Mouse (Mus musculus): ENCODE data around the gene Hoxd1. TPM values are rescaled to one million over a fixed set of nuclear protein-coding genes. Genes with fewer than 3 reads are reported as not detected.
A peak's percentile ranks its signal among the peaks of the same experiment; 100 is the strongest.

Gene Hoxd1
- polyA plus RNA-seq, 1 experiment from 2014 or later = not detected

DNA sequence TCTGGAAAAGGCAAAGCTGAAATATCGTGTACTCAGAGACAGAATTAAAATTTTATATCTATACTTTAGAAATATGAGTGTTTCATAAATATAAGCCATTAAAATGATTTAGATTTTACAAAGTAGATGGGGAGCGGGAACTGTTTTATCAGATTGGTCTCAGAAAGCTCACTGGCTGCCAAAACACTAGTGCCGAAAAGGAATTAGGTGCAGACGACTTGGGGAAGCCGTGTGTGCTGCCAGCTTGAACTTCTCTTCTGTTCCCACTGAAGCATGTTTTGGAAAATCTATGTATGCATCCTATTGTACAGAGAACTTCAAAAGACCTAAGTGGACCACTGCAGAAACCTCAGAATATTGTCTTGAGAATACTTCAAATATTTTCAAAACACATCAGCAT is 45.7 kb downstream of the Hoxd1 start:
- WGBS (ENCODE audit: insufficient replicate concordance) = 70% methylated on average over 5 of the region's 5 CpGs
- Histone ChIP-seq H3K27me3 (0 out of 2 replicates have a peak, but pooled peaks cover 5% of the 10 kb centered on the region), H3K4me1 (replicated peaks) (no peaks in the 10 kb centered on the region), H3K27ac (no peak overlapping the region), H3K4me3 (replicated peaks) (no peak overlapping the region), H3K36me3 (no peaks in the 10 kb centered on the region), H3K9ac (no peak overlapping the region), H3K4me2 (no peak overlapping the region), H3K9me3 (replicated peaks) (no peaks in the 10 kb centered on the region)
- no peak for DNase-seq
- no peak for ATAC-seq (ENCODE audit: low read depth)

MicroRNAs within 50 kb of the gene (microRNA counts, 519-probe panel; counts per million panel counts)
- microRNA mmu-miR-10b = 114 counts per million

Small RNA genes within 50 kb of the gene (microRNA-seq; reads per million reads assigned to microRNA genes)
- gene Mir10b = 1,741 reads per million, percentile 81 among the genes with 10 or more reads in this experiment

Other genes starting within 250 kb of the Hoxd1 start
- 21.5 and 28.8 TPM in 2 replicates for gene Lnpk, start 183.5 kb upstream of the Hoxd1 start, polyA plus RNA-seq (2015; fragmentation: Nextera tagmentation; extraction: Ambion mirVana)
- not detected in 2 replicates for gene Evx2, start 103.4 kb upstream of the Hoxd1 start, polyA plus RNA-seq (2015; fragmentation: Nextera tagmentation; extraction: Ambion mirVana)
- not detected in 2 replicates for gene Hoxd13, start 94.7 kb upstream of the Hoxd1 start, polyA plus RNA-seq (2015; fragmentation: Nextera tagmentation; extraction: Ambion mirVana)
- not detected in 2 replicates for gene Hoxd12, start 88.0 kb upstream of the Hoxd1 start, polyA plus RNA-seq (2015; fragmentation: Nextera tagmentation; extraction: Ambion mirVana)
- gene Hoxd11, start 83.4 kb upstream of the Hoxd1 start, polyA plus RNA-seq (2015; fragmentation: Nextera tagmentation; extraction: Ambion mirVana) = not detected in 2 replicates
- gene Hoxd10, start 71.1 kb upstream of the Hoxd1 start, polyA plus RNA-seq (2015; fragmentation: Nextera tagmentation; extraction: Ambion mirVana) = not detected in 2 replicates
- not detected in 2 replicates for gene Hoxd9, start 65.3 kb upstream of the Hoxd1 start, polyA plus RNA-seq (2015; fragmentation: Nextera tagmentation; extraction: Ambion mirVana)
- gene Hoxd8, start 58.4 kb upstream of the Hoxd1 start, polyA plus RNA-seq (2015; fragmentation: Nextera tagmentation; extraction: Ambion mirVana) = 0.08 and 0.10 TPM in 2 replicates
- 0.10 and 0.16 TPM in 2 replicates for gene Hoxd3, start 51.1 kb upstream of the Hoxd1 start, polyA plus RNA-seq (2015; fragmentation: Nextera tagmentation; extraction: Ambion mirVana)
- gene Hoxd4, start 51.1 kb upstream of the Hoxd1 start, polyA plus RNA-seq (2015; fragmentation: Nextera tagmentation; extraction: Ambion mirVana) = not detected in 2 replicates
- gene Gm28230, start 36.3 kb upstream of the Hoxd1 start, polyA plus RNA-seq (2015; fragmentation: Nextera tagmentation; extraction: Ambion mirVana) = not detected in 2 replicates
- 74.4 and 78.7 TPM in 2 replicates for gene Mtx2, start 62.8 kb downstream of the Hoxd1 start, polyA plus RNA-seq (2015; fragmentation: Nextera tagmentation; extraction: Ambion mirVana)

Measured in liver, embryonic 13.5 days (tissue).